Mouse (Mus musculus): ENCODE results near the gene Gse1.

Gene Gse1

DNA sequence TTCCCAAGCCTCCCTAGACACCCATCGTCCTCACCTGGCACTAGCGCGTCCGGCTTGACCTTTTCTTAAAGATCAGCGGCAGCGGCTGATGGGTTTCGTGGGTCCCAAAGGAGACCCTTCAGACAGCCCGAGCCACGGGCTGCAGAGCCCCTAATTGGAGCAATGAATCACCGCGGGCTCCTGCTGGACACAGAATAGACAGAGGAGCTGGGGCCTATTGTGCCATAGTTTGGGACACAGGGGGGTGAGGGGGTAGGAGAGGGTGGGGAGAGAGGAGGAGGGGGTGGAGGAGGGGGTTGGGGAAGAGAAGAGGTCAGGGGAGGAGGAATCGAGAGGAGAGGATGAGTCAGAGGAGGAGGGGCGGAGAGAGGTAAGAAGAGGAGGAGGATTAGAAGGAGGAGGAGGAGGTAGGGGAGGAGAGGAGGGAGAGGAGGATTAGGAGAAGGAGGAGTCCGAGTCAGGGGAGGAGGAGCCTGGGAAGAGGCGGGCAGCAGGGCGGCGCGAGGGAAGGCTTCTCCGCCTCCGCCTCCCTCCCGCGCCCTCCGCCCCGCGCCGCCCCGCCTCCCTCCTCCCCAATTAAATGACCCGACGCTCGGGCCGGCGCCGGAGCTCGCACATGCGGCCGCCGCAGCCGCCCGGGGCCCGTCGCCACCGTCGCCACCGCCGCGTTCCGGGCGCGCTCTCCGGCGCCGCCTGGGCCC is at the start of gene Gse1:
TSS of gene Gse1 (plus strand) at position 566 of the 701 bp plus-strand sequence.
- peak; percentile 72 for DNase-seq

GRCm38 (mm10) chr8:120179027-120179431 is 49.2 kb upstream of the Gse1 start:
- DNase-seq: peak; percentile 81

GRCm38 (mm10) chr8:120180445-120180970 is 47.7 kb upstream of the Gse1 start:
- DNase-seq: no peak

DNA sequence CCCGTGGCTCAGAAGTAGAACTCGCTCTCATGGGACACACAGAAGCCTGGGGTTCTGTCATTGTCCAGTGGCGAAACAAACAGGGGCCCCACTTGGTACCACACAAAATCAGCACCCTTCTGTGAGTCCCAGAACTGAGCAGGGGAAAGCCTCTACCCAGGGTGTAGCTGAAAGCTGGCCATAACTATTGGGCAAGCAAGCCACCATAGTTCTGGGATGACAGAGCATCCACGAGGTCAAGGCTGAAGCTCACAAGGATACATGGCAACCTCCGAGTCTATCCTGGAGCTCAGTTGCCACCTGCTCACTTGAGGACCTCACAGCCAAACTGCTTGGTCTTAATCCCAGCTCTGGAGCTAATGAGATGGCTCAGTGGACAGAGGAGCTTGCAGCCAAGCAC is 47.0 kb upstream of the Gse1 start:
- no peak for DNase-seq

DNA sequence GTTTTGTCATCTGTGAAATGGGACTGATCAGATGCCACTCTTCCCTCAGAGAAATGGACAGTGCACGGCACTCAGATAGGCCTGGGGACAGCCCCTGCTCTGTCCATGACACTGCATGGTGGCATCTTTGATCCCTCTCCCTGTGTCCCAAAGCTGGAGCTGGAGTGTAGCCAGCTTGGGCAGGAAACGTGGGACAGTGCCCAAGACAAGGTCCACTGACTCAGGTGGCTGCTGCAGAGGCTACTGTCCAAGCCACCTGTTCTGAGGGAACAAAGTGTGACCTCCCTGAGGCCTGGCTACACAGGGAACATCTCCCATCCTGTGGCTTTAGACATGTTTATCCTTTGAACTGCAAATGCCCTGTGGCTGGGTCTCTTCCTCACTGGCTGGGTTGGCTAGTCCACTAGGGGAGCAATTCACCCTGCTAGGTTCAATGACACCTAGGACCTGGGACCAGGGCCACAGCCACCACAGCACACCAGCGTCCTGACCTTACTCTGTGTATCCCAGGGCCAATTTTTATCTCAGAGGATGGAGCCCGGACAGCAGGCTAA is 46.3 kb upstream of the Gse1 start:
- DNase-seq: peak; percentile 48

GRCm38 (mm10) chr8:120184366-120184765 is 43.9 kb upstream of the Gse1 start:
- no peak for DNase-seq

DNA sequence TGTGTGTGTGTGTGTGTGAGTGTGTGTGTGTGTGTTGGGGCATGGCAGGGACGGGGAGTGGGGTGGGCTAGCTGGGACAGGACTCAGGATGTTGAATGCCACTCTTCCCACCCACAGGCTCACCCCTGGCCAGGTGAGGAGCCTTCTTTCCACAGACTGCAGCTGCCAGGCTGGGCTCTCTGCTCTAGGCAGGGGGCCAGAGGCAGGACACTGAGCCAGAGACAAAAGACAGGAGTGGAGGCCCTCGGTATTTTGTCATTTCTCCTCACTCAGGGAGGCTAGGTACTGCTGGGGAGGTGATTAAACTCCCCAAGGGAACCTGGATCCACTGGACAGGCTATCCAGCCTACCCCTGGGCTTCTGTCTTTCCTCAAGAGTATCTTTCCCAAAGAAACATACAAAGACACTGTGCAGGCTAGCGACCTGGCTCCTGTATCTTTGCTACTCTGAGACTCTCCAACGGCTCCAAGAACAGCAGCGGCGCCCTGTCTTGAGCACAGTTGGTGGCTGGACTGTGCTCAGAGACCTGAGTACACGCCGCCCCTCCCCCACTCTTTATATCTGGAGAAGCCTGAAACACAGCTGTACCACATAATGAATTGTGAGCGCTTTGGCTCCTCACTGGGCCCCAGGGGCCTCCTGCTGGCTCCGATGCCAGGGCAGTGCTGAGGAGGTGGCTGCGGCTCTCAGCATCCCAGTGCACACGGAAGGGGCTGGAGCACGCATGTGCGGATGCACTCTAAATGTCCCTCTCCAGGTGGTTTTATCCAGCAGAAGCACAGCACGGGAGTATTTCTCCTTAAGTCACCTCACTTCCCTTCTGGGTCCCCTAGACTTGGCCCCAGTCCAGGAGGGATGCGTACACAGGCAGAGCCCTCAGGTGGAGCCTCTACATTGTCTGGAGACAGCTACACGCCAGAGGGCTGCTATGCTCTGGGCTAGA is 43.1 kb upstream of the Gse1 start:
- no peak for DNase-seq

DNA sequence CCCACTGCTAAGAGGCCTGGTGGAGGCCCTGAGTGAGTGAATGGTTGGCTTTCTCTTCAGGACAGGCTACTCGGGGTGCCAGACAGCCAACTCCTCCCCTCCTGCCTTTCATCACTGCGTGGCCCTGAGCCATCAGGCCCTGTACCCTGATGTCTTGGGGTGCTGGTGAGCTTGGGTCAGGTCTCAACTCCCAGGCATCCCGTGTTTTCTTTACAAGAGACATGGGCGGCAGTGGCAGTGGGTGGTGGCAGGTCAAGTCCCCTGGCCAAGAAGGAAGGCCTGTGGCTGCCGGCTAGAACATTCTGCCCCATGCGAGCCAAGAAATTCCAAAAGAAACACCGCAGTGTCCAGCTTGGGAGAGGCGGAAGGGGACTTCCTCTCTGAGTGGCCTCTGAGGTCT is 41.8 kb upstream of the Gse1 start:
- peak; percentile 60 for DNase-seq

GRCm38 (mm10) chr8:120188510-120188909 is 39.7 kb upstream of the Gse1 start:
- DNase-seq: peak; percentile 78

DNA sequence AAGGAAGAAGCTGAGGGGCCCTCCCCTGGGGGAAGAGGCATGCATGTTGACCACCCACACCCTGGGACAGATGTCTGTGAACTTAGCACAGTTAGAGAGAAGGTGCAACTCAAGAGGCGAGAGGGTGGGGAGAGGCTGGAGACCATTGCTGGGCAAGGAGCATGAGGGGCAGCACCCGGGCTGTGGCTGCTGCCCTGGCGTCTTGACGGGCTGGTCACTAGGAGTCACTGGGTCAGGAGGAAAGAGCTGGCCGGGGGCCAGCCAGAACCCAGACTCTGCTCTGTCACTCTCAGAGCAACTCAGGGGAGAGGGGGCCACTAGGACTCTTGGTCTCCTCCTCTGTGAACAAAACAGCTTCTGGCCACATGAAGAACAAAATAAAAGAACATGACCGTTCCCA is 38.8 kb upstream of the Gse1 start:
- peak; percentile 44 for DNase-seq

DNA sequence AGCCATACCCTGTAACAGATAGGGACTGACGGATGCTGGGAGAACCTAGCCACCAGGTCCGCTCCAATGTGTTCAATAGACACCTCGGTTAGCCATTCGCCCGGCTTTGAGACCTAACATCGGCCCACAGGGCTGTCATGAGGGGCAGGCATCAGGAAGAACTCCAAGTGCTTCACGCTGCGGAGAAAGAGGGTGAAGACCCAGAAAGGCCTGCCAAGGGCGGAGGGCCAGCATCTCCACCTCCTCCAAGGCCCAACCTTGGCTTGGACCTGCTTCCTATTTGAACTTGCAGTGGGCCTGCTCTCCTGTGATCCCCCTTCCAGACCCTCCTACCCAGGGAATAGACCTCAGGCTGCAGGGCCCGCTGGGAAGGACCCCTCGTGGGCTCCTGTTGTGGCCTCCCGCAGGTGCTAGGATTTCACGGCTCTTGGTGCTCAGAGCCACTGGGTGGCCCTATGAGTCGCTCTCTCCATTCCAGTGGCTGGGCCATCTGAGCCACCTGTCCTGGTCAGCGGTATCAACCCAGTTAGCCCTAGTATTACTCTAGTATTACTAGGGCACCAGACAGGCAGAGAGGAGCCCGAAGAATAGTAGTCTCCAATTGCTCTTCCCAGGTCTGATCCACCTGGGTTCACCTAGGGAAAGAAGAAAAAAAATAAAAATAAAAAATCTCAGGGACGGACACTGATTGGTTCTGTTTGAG is 38.0 kb upstream of the Gse1 start:
- DNase-seq: no peak

DNA sequence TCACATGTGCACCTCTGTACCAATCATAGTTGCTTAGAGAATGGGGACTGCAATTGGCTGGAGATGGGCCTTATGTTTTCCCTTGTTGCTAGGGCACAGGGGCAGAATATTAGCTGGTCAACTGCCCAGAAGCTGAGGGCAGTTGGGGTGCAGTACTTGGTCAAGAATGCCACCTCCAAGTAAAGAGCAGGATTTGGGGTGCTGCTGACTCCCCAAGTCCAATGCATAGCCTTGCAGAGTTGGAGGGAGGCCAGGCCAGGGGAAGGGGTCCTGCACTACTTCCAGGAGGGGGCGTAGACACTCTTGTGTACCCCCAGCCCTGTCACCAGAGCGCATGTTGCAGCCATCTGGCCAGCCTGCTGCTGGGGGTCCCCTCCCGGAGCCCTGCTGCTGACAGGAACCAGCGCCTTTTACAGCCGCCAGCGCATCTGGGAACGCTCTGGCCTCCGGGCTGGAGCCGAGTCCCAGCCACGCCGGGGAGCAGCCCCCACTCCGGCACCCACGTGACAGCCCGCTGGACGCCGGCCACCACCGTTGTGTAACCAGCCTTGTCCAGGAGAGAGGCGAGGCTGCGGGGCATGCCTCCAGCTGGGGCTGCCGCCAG is 37.3 kb upstream of the Gse1 start:
- peak; percentile 89 for DNase-seq

GRCm38 (mm10) chr8:120191633-120192032 is 36.6 kb upstream of the Gse1 start:
- no peak for DNase-seq

- no peak for DNase-seq
Measured at GRCm38 (mm10) chr8:120192118-120192517, 36.1 kb upstream of the Gse1 start.

DNA sequence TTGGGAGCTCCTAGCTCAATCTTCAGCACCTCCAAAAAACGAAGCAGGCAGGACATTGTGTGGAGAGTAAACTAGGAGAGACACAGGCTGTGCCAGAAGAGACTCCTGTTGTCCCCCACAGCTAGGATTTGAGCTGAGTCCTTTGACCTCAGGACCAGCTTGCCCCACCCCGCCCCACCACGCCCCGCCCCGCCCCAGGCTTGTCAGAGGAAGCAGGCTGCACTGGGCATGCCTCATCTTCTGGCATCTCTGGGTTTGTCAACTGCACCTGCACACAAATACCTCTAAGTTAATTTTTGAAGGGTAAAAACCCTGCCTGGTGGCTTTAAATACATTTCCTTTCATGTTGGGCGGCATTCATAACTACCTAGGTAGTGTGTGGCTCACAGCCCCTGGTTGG is 26.9 kb upstream of the Gse1 start:
- no peak for DNase-seq

DNA sequence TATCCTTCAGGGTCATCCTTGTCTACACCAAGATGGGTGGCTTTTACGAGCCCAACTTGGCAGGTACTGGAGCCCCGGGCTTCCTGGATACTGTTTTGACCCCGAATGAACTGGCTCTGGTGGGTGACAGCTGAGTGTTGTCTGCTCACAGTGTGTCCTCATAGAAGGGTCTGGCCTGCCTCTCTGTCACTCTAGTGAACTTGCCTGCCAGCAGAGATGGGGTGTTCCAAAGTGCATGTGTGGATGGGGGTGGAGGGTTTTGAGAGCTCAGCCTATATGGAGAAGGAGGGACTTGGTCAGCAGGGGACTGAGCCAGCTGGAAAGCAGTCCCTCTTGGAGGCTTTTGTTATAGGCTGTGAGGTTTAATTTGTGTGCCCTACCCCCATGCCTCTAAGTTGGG is 25.7 kb upstream of the Gse1 start:
- DNase-seq: no peak

DNA sequence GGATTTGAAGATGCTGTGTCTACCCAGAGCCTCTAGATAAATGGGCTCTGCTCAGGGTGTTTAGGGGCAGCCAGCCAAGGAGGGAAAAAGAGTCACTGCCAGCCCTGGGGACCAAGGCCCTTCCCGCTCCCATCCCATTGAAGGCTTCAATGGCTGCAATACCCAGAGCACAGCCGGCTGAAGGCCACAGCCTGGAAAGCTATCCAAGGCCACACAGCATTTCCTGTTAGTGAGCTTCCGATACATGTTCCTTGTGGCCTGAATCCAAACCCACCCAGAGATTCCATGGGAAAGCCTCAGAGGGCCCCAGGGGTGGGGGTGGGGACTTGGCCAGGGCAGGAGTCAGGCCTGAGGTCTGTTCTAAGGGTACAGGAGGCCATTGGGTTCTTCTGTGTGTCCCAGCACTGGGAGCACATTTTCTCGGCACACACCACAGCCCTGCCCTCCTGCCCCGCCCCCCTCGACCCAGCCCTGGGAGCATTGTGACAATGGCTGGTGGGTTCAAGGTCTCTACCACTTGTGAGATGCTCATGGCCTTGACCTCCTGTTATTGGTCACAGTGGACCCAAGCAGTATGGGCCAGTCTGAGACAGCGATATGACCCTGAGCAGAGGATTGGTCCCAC is 23.4 kb upstream of the Gse1 start:
- peak; percentile 71 for DNase-seq

GRCm38 (mm10) chr8:120205916-120206315 is 22.3 kb upstream of the Gse1 start:
- DNase-seq: no peak

- no peak for DNase-seq
Measured at GRCm38 (mm10) chr8:120207364-120207763, 20.9 kb upstream of the Gse1 start.

DNA sequence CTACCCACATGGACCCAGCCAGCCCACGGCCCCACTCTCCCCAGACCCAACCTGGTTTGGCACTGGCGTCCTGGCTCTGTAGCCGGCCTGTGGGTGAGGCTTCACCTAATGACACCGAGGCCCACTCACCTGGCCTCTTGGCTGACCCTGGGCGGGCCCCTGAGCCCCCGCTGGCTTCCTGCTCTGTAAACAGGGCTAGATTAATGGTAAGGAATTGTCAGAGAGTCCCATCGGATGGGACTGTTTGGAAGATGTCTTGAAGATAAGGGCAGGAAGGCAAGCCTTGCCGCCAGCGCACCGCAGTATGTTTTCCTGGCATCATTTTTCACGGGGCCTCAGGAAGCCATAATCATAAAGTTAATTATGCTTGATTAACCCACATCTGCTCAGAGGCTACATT is 20.1 kb upstream of the Gse1 start:
- no peak for DNase-seq

GRCm38 (mm10) chr8:120211345-120211744 is 16.9 kb upstream of the Gse1 start:
- no peak for DNase-seq

DNA sequence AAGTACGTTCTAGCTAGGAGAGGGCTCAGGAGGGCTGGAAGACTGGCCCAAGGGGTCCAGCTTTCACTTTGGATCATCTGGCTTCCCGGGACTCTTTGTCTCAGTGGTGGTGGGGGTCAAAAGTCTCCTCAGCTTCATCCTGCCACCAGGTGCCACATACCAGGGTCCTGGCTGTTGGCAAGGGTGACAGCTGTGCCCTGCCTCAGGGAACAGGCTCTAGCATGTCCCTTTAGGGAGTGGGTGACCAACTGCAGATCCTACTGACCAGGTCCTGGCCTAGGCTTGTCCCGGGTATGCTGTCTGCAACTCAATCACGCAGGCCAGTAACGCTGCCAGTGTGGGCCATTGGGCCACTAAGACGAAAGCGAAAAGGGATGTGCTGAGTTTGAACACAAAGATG is 15.7 kb upstream of the Gse1 start:
- no peak for DNase-seq

Measured in kidney, adult 11 months (tissue).